Mouse (Mus musculus) embryonic fibroblast, embryonic 13.5 days (primary cell): ENCODE results near the gene Ncaph2. TPM values are rescaled to one million over a fixed set of nuclear protein-coding genes. Genes with fewer than 3 reads are reported as not detected.
A peak's percentile ranks its signal among the peaks of the same experiment; 100 is the strongest.

ENCODE experiments used
- H3K27ac ChIP-seq: 2 replicates; pipeline ENCODE4 v1.5.1; 2012; ENCODE audit warnings: low read length, control low read depth, inconsistent platforms; ENCODE audit not compliant: insufficient read depth
- H3K4me1 ChIP-seq: 2 replicates; pipeline ENCODE4 v1.6.1; 2011; ENCODE audit warnings: low read length; ENCODE audit not compliant: control insufficient read depth, insufficient read depth
- H3K4me3 ChIP-seq: 2 replicates; pipeline ENCODE4 v1.5.1; 2011; ENCODE audit warnings: mild to moderate bottlenecking, control low read depth, low read length; ENCODE audit not compliant: insufficient read depth
- CTCF ChIP-seq: IDR thresholded peaks from 2 replicates; pipeline ENCODE4 v1.5.1; 2011; ENCODE audit warnings: mild to moderate bottlenecking, control low read depth, low read length, moderate library complexity, borderline replicate concordance; ENCODE audit not compliant: insufficient read depth
- POLR2A ChIP-seq: IDR thresholded peaks from 2 replicates; pipeline ENCODE4 v1.6.1; 2011; ENCODE audit warnings: low read depth, mild to moderate bottlenecking, control low read depth, low read length, moderate library complexity
- polyA plus RNA-seq: library from polyadenylated mRNA; stranded (reverse); fragments of >200 nt; gene quantifications from 2 replicates; pipeline ENCODE4 v1.2.4, GENCODE M21; 2011; ENCODE audit warnings: low read depth; ENCODE audit not compliant: missing spikeins, insufficient read length

Gene Ncaph2
- polyA plus RNA-seq, 1 experiment = 94.2 TPM

DNA sequence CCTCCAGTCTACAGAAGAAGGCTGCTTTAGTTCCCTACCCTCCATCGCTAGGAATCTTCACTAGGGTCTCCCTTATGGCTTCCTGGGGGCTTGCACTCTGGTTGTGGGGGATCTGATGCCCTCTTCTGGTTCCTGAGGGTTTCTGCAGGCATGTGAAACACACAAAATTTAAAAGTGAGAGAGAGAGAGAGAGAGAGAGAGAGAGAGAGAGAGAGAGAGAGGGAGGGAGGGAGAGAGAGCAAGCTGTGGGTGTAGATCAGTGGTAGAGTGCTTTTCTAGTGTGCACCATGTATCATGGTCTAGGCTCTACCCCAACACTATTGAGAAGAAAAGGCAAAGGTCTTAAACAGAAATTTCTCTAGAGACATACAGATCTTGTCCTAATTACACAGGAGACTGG lies 13.8 kb upstream of the Ncaph2 start:
- H3K4me1 ChIP-seq = no peaks in the 10 kb centered on the region
- H3K4me3 ChIP-seq = no peak overlapping the region
- TF ChIP-seq POLR2A (no peak), CTCF (no peak)
- no peak overlapping the region for H3K27ac ChIP-seq

DNA sequence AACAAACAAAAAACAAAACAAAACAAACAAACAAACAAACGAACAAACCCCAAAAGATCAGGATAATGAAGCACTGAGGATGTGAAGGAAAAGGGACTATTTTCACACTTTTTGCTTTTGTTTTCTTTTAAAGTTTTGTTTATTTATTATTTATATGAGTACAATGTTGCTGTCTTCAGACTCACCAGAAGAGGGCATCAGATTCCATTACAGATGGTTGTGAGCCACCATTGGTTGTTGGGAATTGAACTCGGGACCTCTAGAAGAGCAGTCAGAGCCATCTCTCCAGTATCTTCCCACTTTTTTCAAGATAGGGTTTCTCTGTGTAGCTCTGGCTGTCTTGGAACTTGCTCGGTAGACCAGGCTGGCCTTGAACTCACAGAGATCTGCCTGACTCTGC lies 12.2 kb upstream of the Ncaph2 start:
- no peak overlapping the region for H3K27ac ChIP-seq
- H3K4me1 ChIP-seq = no peaks in the 10 kb centered on the region
- no peak for TF ChIP-seq CTCF
- no peak for TF ChIP-seq POLR2A
- no peak overlapping the region for H3K4me3 ChIP-seq

DNA sequence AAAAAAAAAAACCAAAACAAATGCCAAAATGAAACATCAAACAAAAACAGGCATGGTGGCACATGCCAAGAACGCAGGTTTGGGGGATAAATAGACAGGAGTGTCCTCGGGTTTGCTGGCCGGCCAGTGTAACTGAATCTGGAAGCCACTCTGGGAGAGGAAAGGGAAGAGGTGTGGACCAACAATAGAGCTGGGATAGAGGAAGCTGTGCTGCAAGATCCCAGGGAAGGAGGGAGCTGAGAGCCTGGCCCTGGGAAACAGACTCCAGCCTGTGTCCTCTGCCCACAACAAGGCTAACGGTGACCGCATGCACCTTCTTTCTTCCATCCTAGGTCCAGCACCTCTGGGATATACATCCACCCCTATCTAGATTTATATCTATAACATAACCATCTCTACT lies 5.1 kb upstream of the Ncaph2 start:
- H3K4me1 ChIP-seq = no peaks in the 10 kb centered on the region
- no peak overlapping the region for H3K4me3 ChIP-seq
- TF ChIP-seq CTCF (no peak), POLR2A (no peak)
- H3K27ac ChIP-seq = no peak overlapping the region

DNA sequence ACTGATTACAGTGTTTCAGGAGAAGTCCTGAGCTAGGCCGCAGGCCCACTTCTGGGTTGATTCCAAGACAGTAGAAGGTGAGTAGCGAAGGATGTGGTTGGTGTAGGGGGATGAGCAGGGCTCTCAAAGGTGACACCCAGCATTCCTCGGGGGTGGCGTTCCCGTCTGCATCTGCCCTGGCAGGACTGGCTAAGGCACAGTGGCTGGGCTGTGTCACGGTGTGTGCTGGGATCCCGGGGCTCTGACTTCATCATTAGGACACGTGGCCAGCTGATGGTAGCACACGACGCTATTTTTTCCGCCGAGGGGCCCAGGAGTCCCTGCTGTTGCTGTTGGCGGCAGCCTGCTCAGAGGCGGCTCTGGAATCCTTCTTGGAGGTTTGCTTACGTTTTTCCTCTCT lies 4.2 kb upstream of the Ncaph2 start:
- TF ChIP-seq CTCF (no peak), POLR2A (no peak)
- no peaks in the 10 kb centered on the region for H3K4me1 ChIP-seq
- no peak overlapping the region for H3K4me3 ChIP-seq
- H3K27ac ChIP-seq = no peak overlapping the region

DNA sequence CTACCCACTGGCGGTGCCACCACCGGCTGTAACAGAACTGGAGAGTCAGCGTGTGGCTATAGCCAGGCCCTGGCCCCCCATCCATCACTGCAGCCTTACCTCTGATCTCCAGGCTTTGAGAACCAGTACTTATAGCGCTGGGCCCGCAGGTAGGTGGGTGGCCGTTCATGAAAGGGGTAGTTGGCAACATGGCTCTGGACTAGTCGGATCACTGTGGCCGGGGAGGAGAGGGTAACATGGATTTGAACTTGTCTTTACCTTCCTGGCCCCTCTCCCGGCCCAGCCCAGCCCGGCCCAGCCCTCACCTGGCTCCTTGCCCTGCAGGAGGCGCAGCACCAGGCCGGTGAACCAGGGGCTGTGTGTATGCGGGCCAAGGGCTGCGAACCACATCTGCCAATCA lies 3.5 kb upstream of the Ncaph2 start:
- TF ChIP-seq CTCF (no peak), POLR2A (no peak)
- no peak overlapping the region for H3K4me3 ChIP-seq
- H3K27ac ChIP-seq = no peak overlapping the region

DNA sequence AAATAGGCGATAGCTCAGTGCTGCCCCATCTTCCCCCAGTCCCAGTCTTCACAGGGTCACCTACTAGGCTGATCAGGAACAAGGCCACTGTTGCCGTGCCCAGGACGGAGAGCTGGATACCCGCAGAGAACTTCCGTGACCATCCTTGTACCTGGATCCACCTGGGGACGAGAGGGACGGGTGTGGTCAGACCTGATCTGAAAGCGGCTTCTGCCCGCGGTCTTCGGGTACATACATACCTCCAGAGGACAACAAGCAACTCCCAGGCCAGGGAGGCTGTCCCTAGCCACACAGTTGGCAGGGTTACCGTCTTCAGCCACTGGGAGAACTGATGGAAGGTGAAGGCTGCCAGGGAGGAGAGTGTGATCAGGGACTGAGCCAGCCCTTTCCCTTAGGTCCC lies 2.7 kb upstream of the Ncaph2 start:
- TF ChIP-seq POLR2A (no peak), CTCF (no peak)

More for the DNA sequence above, 3.5 kb upstream of the Ncaph2 start:
- no peaks in the 10 kb centered on the region for H3K4me1 ChIP-seq

DNA sequence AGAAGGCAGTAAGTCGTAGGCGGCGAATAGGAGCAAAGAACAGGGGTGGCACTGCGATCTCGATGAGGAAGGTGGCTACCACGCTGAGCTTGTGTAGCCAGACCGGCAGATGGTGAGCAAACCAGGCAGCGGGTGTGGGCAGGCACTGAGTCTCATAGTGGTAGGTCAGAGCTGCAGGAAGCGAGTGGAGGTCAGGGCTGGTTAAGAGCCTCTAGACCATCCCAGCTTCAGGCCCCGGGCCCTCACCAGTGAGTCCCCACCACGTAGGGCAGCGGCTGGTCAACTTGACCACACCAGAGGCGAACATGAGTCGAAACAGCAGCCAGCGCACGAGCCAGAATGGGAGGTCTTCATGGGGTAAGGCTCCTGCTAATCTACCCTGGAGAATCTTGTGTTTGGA lies 1.7 kb upstream of the Ncaph2 start:
- Histone ChIP-seq H3K4me1 (no peaks in the 10 kb centered on the region), H3K4me3 (no peak overlapping the region), H3K27ac (no peak overlapping the region)
- TF ChIP-seq CTCF (no peak), POLR2A (no peak)

More for the DNA sequence above, 2.7 kb upstream of the Ncaph2 start:
- Histone ChIP-seq H3K27ac (no peak overlapping the region), H3K4me1 (no peaks in the 10 kb centered on the region), H3K4me3 (no peak overlapping the region)

DNA sequence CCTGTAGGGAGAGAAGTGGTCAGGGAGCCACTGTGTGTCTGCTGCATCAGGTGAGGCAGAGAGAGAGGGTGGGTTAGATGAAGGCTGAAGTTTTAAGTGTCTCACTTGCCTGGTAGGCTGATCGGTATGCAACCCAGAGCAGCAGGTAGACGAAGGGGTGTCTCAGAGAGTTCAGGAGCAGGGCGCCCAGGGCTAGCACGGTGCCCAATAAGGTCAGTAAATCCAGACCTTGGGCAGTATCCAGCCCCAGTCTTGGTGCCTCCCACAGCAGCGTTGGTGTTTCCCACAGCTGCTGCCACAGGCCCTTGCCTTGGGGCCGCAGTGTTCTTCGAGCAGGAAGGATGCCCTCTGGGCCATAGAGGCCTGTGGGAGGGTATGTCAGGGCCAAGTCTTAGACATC lies 1.1 kb upstream of the Ncaph2 start:
- no peaks in the 10 kb centered on the region for H3K4me1 ChIP-seq
- no peak overlapping the region for H3K27ac ChIP-seq
- H3K4me3 ChIP-seq = peak overlapping the region; percentile 83
- TF ChIP-seq CTCF (no peak), POLR2A (no peak)

DNA sequence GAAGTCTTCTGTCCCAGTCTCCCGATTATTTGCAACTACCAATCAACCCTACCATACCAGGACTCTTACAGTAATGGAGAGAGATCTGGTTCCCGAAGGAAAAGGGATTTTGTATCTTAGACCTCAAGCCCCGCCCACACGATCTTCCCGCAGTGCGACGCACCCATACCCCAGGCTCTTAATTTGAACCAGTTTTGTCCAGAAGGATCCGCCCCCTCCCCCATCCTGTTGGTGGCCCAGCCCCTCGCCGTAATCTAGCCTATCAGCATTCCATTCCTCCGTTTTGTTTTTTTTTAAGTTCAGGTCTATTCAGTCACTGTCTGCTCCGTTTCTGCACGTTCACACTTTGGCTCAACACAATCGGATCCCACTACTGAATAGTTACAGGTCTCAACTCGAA lies 853 bp downstream of the Ncaph2 start:
- TF ChIP-seq CTCF (no peak), POLR2A (peak; percentile 56)
- H3K27ac ChIP-seq = peak overlapping the region; percentile 74
- no peaks in the 10 kb centered on the region for H3K4me1 ChIP-seq
- H3K4me3 ChIP-seq = peak overlapping the region; percentile 85

DNA sequence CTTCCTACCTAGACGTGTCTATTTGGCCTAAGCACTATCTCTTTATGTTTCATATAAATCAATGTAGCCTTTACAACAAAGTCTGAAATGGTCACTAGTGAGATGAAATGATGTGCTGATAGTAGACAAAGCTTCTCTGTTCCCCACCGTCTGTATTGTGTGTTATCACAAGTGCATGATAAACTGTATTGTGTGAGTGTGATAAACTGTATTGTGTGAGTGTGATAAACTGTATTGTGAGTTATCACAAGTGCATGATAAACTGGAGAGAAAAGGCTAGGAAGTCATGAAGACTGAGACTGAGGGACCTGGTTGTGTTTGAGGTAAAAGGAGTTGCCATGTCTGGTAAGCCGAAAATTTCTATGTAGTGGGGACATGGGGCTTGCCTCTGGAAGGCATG lies 3.3 kb downstream of the Ncaph2 start:
- TF ChIP-seq POLR2A = no peak
- no peak for TF ChIP-seq CTCF
- H3K4me3 ChIP-seq = no peak overlapping the region
- H3K27ac ChIP-seq = no peak overlapping the region
- no peaks in the 10 kb centered on the region for H3K4me1 ChIP-seq

DNA sequence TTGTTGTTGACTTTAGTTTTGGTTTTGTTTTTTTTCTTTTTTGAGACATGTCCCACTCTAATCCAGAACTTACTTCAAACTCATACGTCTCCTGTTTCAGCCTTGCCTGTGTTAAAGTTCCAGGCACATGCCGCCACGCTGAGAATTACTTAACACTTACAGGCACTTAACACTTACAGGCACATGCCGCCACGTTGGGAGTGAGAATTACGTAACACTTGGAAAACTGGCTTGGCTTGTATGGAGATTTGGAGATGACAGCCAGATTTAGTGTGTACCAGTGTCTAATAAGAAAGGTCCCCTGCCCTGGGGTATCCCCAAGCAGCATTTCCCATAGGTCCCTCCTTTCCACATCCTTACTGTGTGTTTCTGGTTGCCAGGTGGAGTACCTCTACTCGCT lies 7.5 kb downstream of the Ncaph2 start:
- no peak overlapping the region for H3K27ac ChIP-seq
- TF ChIP-seq CTCF = no peak
- TF ChIP-seq POLR2A = no peak
- no peaks in the 10 kb centered on the region for H3K4me1 ChIP-seq
- H3K4me3 ChIP-seq = no peak overlapping the region
